Mouse (Mus musculus) brain, embryonic 18.5 days (tissue): ENCODE data around the gene Batf.
"Not testable (repeated sequence)": the region's sequence is repeated elsewhere in the genome, so short reads cannot be mapped to it uniquely, and the experiment has no call there.

ENCODE experiments used
- DNase-seq: peaks from one replicate; pipeline ENCODE4 v3.0.0-alpha.2; 2012; ENCODE audit warnings: low read depth, low spot score

The Batf gene

GRCm38 (mm10) chr12:85684411-85685275 is 1.8 kb upstream of the Batf start:
- no peak for DNase-seq

- DNase-seq: no peak
Measured at GRCm38 (mm10) chr12:85687217-85687533, 706 bp downstream of the Batf start.

- no peak for DNase-seq
Measured at GRCm38 (mm10) chr12:85687846-85688245, 1.4 kb downstream of the Batf start.

- no peak for DNase-seq
Measured at GRCm38 (mm10) chr12:85695787-85696186, 9.3 kb downstream of the Batf start.

- no peak for DNase-seq
Measured at GRCm38 (mm10) chr12:85696436-85696835, 10.0 kb downstream of the Batf start.

GRCm38 (mm10) chr12:85698179-85698578 is 11.7 kb downstream of the Batf start:
- DNase-seq: not testable (repeated sequence)

- DNase-seq: peak; percentile 8
Measured at GRCm38 (mm10) chr12:85700191-85700841, 13.8 kb downstream of the Batf start.

- no peak for DNase-seq
Measured at GRCm38 (mm10) chr12:85700842-85701223, 14.4 kb downstream of the Batf start.

- DNase-seq: no peak
Measured at GRCm38 (mm10) chr12:85702166-85703055, 15.9 kb downstream of the Batf start.

- DNase-seq: no peak
Measured at GRCm38 (mm10) chr12:85703507-85703906, 17.0 kb downstream of the Batf start.

GRCm38 (mm10) chr12:85704566-85704965 is 18.1 kb downstream of the Batf start:
- DNase-seq: no peak

GRCm38 (mm10) chr12:85705002-85705830 is 18.7 kb downstream of the Batf start:
- DNase-seq: no peak

GRCm38 (mm10) chr12:85705831-85706530 is 19.5 kb downstream of the Batf start:
- no peak for DNase-seq

- DNase-seq: no peak
Measured at GRCm38 (mm10) chr12:85706906-85707305, 20.4 kb downstream of the Batf start.

- no peak for DNase-seq
Measured at GRCm38 (mm10) chr12:85707391-85707790, 20.9 kb downstream of the Batf start.

GRCm38 (mm10) chr12:85708556-85708955 is 22.1 kb downstream of the Batf start:
- DNase-seq: no peak

- DNase-seq: no peak
Measured at GRCm38 (mm10) chr12:85710695-85711094, 24.2 kb downstream of the Batf start.

GRCm38 (mm10) chr12:85712587-85712986 is 26.1 kb downstream of the Batf start:
- no peak for DNase-seq

GRCm38 (mm10) chr12:85714126-85714525 is 27.7 kb downstream of the Batf start:
- DNase-seq: no peak

- no peak for DNase-seq
Measured at GRCm38 (mm10) chr12:85725306-85725705, 38.8 kb downstream of the Batf start.
